Mouse (Mus musculus) brain, embryonic 14.5 days (tissue): ENCODE results near the gene Npas3.

Experiments used
- CTCF ChIP-seq: fragments of 200-500 bp; IDR thresholded peaks from 2 replicates; pipeline ENCODE4 v1.5.1; 2012; ENCODE audit warnings: inconsistent platforms, mild to moderate bottlenecking, moderate library complexity, borderline replicate concordance; ENCODE audit not compliant: insufficient read depth, insufficient read length; ENCODE audit errors: extremely low read depth
- POLR2A ChIP-seq: fragments of 200-500 bp; IDR thresholded peaks from 2 replicates; pipeline ENCODE4 v1.6.1; 2012; ENCODE audit warnings: mild to moderate bottlenecking, inconsistent platforms, borderline replicate concordance; ENCODE audit not compliant: poor library complexity, insufficient read depth, insufficient read length, severe bottlenecking; ENCODE audit errors: extremely low read depth

DNA sequence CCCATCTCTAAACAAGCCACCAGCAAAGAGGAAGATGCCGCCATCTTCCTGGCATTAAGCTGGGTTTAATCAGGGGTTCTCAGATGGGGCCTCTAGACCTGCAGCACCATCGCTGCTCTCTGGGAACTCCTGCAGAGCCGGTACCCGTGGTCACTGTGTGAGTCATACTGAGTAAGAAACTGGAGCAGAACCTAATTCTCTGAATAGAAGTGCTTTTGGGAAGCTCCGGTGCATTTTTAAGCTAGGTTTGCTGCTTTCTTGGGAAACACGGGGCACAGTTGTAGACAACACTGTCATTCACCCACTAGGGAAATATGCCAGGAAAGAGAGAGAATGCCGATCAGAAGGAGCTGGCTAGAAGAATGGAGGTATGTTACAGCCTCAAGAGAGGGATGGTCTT is 449.2 kb downstream of the Npas3 start:
- TF ChIP-seq CTCF = no peak
- no peak for TF ChIP-seq POLR2A
